Mouse (Mus musculus) embryonic facial prominence, embryonic 15.5 days (tissue): Measurements from ENCODE around the gene Kcna2. TPM values are rescaled to one million over a fixed set of nuclear protein-coding genes. Genes with fewer than 3 reads are reported as not detected.
A peak's percentile ranks its signal among the peaks of the same experiment; 100 is the strongest.

Experiments used
- ATAC-seq: fragments of 200-750 bp; cut with Nextera tagmentation; 2 replicates; pipeline ENCODE4 v1.8.0; 2017; ENCODE audit warnings: low read depth, moderate TSS enrichment; ENCODE audit not compliant: insufficient number of reproducible peaks, low FRiP score, low TSS enrichment
- H3K27ac ChIP-seq: fragments of 300-500 bp; sonication (generic); replicated peaks from 2 replicates; pipeline ENCODE4 v1.5.1; 2015; ENCODE audit warnings: mild to moderate bottlenecking, inconsistent platforms
- H3K27me3 ChIP-seq: fragments of 300-500 bp; sonication (generic); 2 replicates; pipeline ENCODE4 v1.6.1; 2015; ENCODE audit warnings: inconsistent platforms
- H3K36me3 ChIP-seq: fragments of 300-500 bp; sonication (generic); 2 replicates; pipeline ENCODE4 v1.6.1; 2015; ENCODE audit warnings: mild to moderate bottlenecking, inconsistent platforms
- H3K4me1 ChIP-seq: fragments of 300-500 bp; sonication (generic); 2 replicates; pipeline ENCODE4 v1.6.1; 2015; ENCODE audit warnings: inconsistent platforms
- H3K4me2 ChIP-seq: fragments of 300-500 bp; sonication (generic); replicated peaks from 2 replicates; pipeline ENCODE4 v1.6.1; 2015; ENCODE audit warnings: mild to moderate bottlenecking, inconsistent platforms
- H3K4me3 ChIP-seq: fragments of 300-500 bp; sonication (generic); replicated peaks from 2 replicates; pipeline ENCODE4 v1.5.1; 2015; ENCODE audit warnings: mild to moderate bottlenecking, inconsistent platforms
- H3K9ac ChIP-seq: fragments of 300-500 bp; sonication (generic); 2 replicates; pipeline ENCODE4 v1.6.1; 2015; ENCODE audit warnings: inconsistent platforms
- H3K9me3 ChIP-seq: fragments of 300-500 bp; sonication (generic); replicated peaks from 2 replicates; pipeline ENCODE4 v1.6.1; 2016; ENCODE audit warnings: inconsistent platforms
- WGBS: fragments of 180-500 bp; shearing (Covaris S2); methylation state at CpG from one replicate; pipeline ENCODE4 v1.1.7; 2015; 5-methylcytosine and 5-hydroxymethylcytosine counted together
- polyA plus RNA-seq: library from polyadenylated mRNA; unstranded; fragments of >200 nt; fragmentation: Nextera tagmentation; extraction: Ambion mirVana; gene quantifications from 2 replicates; pipeline ENCODE4 v1.2.1, GENCODE M21; 2015

Kcna2 gene
- polyA plus RNA-seq, 1 experiment from 2014 or later, result 0.35 TPM

DNA sequence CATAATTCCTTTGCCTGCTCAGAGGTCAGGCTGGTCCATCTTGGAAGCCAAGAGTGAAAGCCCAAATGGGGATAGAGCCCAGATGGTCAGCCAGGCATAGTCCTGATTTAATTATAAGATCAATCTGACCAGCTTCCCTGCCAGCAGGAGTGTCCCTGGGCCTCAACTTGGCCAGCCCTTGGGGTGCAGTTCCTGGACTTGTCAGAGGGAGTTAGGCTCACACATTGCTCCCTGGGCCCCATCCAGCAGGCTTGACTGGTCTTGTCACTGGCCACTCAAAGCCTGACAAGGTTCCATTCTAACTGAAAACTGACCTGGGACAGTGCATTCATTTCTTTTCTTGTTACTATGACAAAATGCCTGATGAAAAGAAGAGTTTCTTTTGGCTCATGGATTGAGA is 21.4 kb downstream of the Kcna2 start:
- H3K4me3 ChIP-seq, result no peak overlapping the region
- no peak overlapping the region for H3K9ac ChIP-seq
- no peak for ATAC-seq
- no peak overlapping the region for H3K4me2 ChIP-seq
- no peaks in the 10 kb centered on the region for H3K27me3 ChIP-seq
- no peaks in the 10 kb centered on the region for H3K9me3 ChIP-seq
- H3K4me1 ChIP-seq, result no peaks in the 10 kb centered on the region
- H3K36me3 ChIP-seq, result no peaks in the 10 kb centered on the region
- no peak overlapping the region for H3K27ac ChIP-seq

DNA sequence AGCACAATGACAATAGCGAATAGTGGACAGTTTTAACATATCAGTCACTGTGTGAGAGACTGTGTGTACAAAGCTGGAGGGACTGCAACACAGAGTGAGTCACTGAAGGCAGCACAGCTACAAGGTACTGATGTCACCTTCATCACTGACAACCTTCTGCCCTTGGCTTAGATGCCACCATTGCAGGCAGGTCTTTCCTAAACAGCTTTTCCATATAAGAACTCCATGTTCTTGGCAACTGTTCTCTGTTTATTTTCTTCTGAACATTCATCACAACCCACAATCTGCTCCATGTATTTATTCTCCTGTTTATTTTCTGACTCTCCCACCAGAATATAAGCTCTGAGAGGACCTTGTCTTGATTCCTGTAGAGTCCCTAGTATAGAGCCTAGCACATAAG is 26.7 kb downstream of the Kcna2 start:
- H3K4me1 ChIP-seq, result 0 out of 2 replicates have a peak, but pooled peaks cover 5% of the 10 kb centered on the region
- WGBS, result 79% methylated on average over 1 of the region's 1 CpGs
- no peak overlapping the region for H3K9ac ChIP-seq
- no peak for ATAC-seq
- no peak overlapping the region for H3K4me2 ChIP-seq
- no peak overlapping the region for H3K27ac ChIP-seq
- no peaks in the 10 kb centered on the region for H3K36me3 ChIP-seq
- H3K4me3 ChIP-seq, result no peak overlapping the region
- H3K27me3 ChIP-seq, result no peaks in the 10 kb centered on the region
- H3K9me3 ChIP-seq, result no peaks in the 10 kb centered on the region

DNA sequence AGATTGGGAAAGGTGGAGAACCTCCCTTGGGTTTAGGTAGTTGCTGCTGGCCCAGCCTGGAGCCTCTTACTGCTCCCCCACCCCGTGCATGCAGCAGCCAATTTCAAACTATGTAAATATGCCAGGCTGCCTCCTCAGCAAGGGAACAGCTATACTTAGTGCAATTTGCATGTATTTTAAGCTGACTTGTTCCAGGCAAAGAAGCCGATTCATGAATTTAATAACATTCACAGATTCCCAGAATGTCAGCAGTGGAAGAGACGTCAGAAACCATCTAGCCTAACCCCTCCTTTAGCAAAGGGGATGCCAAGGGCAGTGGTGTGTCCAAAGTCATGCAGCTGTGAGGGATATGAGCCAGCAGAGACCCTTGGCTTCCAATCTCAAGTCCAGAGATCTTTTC is 27.5 kb downstream of the Kcna2 start:
- no peaks in the 10 kb centered on the region for H3K9me3 ChIP-seq
- no peak overlapping the region for H3K4me2 ChIP-seq
- no peak; the same call in 1 of the 2 replicates for ATAC-seq
- 0 out of 2 replicates have a peak, but pooled peaks cover 5% of the 10 kb centered on the region for H3K4me1 ChIP-seq
- H3K9ac ChIP-seq, result no peak overlapping the region
- H3K27ac ChIP-seq, result 0 out of 2 replicates have a peak overlapping the region, but pooled peaks have one; percentile 11
- no peak overlapping the region for H3K4me3 ChIP-seq
- H3K27me3 ChIP-seq, result no peaks in the 10 kb centered on the region
- 37% methylated on average over 3 of the region's 3 CpGs for WGBS
- no peaks in the 10 kb centered on the region for H3K36me3 ChIP-seq

DNA sequence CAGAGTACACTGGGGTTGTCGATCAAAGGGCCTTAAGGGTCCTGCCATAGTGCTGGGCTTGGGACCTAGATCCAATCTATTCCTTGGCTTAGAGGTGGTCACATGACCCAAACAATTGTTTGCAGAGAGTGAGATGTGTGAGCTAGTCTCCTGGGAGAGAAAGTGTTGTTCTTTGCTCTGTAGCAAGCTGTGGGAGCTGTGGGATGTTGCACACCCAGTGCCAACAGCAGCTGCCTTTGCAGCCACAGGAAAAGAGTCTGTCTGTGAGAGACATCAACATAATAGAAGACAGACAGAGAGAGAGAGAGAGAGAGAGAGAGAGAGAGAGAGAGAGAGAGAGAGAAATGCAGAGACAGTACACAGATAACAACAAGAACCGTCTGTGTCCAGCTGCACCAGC is 28.3 kb downstream of the Kcna2 start:
- Histone ChIP-seq H3K27ac (no peak overlapping the region), H3K27me3 (no peaks in the 10 kb centered on the region), H3K4me2 (no peak overlapping the region), H3K9ac (no peak overlapping the region), H3K9me3 (no peaks in the 10 kb centered on the region), H3K4me3 (no peak overlapping the region), H3K4me1 (0 out of 2 replicates have a peak, but pooled peaks cover 5% of the 10 kb centered on the region), H3K36me3 (no peaks in the 10 kb centered on the region)
- no peak for ATAC-seq
- WGBS, result 40% methylated on average over 2 of the region's 2 CpGs

DNA sequence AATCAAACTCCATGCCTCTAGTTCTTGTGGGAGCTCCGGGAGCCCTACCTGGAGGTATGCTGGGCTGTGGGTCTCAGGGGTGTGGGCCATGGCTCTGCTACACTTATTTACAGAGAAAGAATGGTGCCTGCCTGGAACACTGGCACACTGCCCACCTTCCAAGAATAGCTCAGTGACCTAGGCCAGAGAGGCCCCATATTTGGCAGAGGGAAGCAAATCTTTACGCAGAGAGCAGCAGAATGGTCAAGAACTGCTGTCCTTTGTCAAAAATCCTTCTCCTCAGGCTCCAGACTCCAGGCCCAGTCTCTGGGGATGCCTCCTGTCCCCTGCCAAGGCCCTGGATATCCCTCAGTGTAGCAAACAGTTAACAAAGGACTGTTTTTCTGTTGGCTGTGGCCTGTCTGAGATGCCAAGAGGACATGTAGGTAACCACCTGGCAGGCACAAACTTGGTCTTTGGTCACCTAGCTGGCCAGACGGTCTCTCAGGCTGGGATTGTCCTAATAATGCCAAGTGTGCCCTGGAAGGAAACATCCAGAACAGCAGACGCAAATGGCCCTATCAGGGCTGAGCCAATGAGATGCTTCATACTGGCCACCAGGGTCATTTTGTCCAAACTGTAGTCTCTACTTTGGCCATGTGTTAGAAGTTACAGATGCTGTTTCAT is 29.8 kb downstream of the Kcna2 start:
- Histone ChIP-seq H3K4me1 (0 out of 2 replicates have a peak, but pooled peaks cover 5% of the 10 kb centered on the region), H3K36me3 (no peaks in the 10 kb centered on the region), H3K9ac (no peak overlapping the region), H3K4me2 (no peak overlapping the region), H3K27ac (no peak overlapping the region), H3K9me3 (no peaks in the 10 kb centered on the region), H3K27me3 (no peaks in the 10 kb centered on the region), H3K4me3 (no peak overlapping the region)
- 77% methylated on average over 4 of the region's 4 CpGs for WGBS
- no peak for ATAC-seq

DNA sequence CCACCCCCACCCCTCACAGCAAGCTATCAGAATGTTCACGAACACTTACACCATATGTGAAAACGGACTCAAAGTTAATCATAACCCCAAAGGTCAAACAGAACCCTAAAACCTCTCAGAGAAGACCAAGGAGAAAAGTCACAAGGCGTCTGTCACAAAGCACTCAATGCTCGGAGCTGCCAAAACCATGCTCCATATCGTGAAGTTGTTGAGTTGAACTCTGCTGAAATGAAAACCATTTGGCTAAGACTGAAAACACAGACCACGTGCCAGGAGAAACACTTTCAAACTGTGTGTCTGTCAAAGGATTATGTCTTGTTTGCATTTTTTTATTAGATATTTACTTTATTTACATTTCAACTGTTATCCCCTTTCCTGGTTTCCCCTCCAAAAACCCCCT is 30.9 kb downstream of the Kcna2 start:
- no peak overlapping the region for H3K27ac ChIP-seq
- WGBS, result 62% methylated on average over 6 of the region's 6 CpGs
- ATAC-seq, result no peak
- H3K27me3 ChIP-seq, result no peaks in the 10 kb centered on the region
- no peak overlapping the region for H3K4me2 ChIP-seq
- H3K9me3 ChIP-seq, result no peaks in the 10 kb centered on the region
- no peaks in the 10 kb centered on the region for H3K36me3 ChIP-seq
- no peak overlapping the region for H3K9ac ChIP-seq
- H3K4me3 ChIP-seq, result no peak overlapping the region
- H3K4me1 ChIP-seq, result 0 out of 2 replicates have a peak, but pooled peaks cover 5% of the 10 kb centered on the region

DNA sequence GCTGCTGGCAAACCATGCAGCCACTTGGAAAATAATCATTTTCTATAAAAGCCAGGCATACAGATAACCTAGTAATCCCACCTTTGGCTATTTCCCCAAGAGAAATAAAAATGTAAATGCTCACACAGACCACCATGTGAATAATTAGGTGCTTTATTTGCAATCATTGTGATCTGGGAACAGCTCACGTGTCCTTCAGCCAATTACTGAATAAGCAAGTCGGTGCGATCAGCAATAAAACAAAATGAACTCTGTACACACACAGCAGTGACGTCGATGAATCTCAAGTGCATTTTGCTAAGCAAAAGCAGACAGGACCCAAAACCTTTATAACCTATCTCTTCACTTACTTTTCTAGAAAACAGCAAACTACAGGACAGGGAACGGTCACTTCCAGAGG is 31.7 kb downstream of the Kcna2 start:
- Histone ChIP-seq H3K27ac (no peak overlapping the region), H3K4me2 (no peak overlapping the region), H3K9ac (no peak overlapping the region), H3K4me3 (no peak overlapping the region), H3K9me3 (no peaks in the 10 kb centered on the region), H3K36me3 (no peaks in the 10 kb centered on the region), H3K27me3 (no peaks in the 10 kb centered on the region), H3K4me1 (0 out of 2 replicates have a peak, but pooled peaks cover 5% of the 10 kb centered on the region)
- ATAC-seq, result no peak
- WGBS, result 86% methylated on average over 6 of the region's 6 CpGs

DNA sequence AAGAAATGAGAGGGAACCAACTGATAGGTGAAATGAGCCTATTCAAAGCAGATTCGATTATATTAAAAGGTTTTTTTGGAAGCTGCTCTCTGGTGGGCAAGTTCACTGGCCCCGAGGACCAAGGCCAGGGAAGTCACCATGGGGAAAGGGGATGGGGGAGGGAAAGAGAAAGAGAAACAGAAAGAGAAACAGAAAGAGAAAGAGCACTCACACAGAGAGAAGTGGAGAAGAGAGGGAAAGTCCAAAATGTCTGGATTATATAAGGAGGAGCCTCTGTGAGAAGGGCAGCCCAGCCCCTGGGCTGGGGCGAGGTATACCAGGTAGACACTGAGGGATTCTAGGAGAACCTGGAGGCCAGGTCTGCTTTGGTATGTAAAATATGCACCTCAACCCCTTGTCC is 33.5 kb downstream of the Kcna2 start:
- Histone ChIP-seq H3K4me2 (no peak overlapping the region), H3K27me3 (no peaks in the 10 kb centered on the region), H3K4me1 (0 out of 2 replicates have a peak, but pooled peaks cover 5% of the 10 kb centered on the region), H3K9ac (no peak overlapping the region), H3K36me3 (no peaks in the 10 kb centered on the region), H3K27ac (no peak overlapping the region), H3K4me3 (no peak overlapping the region), H3K9me3 (no peaks in the 10 kb centered on the region)
- WGBS, result 71% methylated on average over 3 of the region's 3 CpGs
- no peak for ATAC-seq

DNA sequence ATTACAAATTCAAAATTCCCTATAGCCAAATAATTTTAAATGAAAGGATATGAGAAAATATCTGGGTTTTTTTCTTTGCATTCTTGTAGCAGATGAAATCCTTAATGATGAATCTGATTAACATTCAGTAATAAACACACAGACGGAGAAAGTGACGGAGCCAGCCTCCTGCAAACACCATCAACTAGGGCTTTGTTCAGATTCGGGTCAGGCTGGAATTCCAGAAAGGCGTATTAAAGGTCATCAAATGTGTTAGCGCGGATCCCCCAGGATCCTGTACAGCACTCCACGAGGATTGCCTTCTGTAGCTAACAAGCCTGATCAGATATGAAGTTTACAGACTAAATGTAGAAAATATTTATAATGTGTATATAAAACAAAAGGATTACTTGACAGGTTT is 46.2 kb downstream of the Kcna2 start:
- H3K36me3 ChIP-seq, result no peaks in the 10 kb centered on the region
- no peaks in the 10 kb centered on the region for H3K27me3 ChIP-seq
- H3K27ac ChIP-seq, result no peak overlapping the region
- no peaks in the 10 kb centered on the region for H3K9me3 ChIP-seq
- no peak overlapping the region for H3K4me2 ChIP-seq
- 68% methylated on average over 7 of the region's 7 CpGs for WGBS
- no peaks in the 10 kb centered on the region for H3K4me1 ChIP-seq
- no peak for ATAC-seq
- H3K4me3 ChIP-seq, result no peak overlapping the region
- no peak overlapping the region for H3K9ac ChIP-seq

DNA sequence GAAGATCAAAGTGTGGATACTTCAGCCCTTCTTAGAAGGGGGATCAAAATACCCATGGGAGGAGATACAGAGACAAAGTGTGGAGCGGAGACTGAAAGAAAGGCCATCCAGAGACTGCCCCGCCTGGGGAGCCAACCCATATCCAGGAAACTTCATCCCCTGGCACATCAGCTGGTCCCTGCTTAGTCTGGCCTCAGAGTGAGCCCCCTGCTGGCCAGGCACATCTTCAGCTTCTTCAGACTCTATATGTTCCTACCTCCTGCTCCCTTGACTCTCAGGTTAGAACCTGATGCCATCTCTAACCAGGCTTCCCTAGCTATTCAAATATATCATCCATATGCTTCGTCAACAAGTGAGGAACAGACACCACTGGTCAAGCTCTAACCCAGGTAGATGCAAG is 48.1 kb downstream of the Kcna2 start:
- Histone ChIP-seq H3K27me3 (no peaks in the 10 kb centered on the region), H3K4me2 (no peak overlapping the region), H3K9ac (no peak overlapping the region), H3K9me3 (no peaks in the 10 kb centered on the region), H3K36me3 (no peaks in the 10 kb centered on the region), H3K4me1 (no peaks in the 10 kb centered on the region), H3K27ac (no peak overlapping the region), H3K4me3 (no peak overlapping the region)
- no peak for ATAC-seq
- 70% methylated on average over 3 of the region's 3 CpGs for WGBS

DNA sequence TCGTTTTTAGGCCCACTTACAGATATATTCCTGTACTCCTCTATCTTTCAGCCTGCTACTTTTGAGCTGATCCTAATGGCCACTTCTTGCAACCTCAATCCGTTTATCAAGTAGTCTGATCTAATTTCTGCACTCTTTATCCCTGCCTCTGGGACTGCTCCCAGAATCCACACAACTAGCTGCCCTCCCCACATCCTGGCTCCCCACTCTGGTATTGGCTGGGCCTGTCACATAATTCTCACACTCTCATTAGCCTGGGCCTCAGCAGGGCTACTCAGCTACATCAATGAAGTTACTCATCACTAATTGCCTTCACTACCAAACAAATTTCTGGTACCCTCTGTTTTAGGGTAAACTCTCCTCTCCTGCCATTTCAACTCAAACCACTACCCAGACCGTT is 49.5 kb downstream of the Kcna2 start:
- no peak for ATAC-seq
- no peaks in the 10 kb centered on the region for H3K4me1 ChIP-seq
- H3K36me3 ChIP-seq, result no peaks in the 10 kb centered on the region
- no peaks in the 10 kb centered on the region for H3K27me3 ChIP-seq
- 41% methylated on average over 3 of the region's 3 CpGs for WGBS
- no peak overlapping the region for H3K4me3 ChIP-seq
- no peak overlapping the region for H3K9ac ChIP-seq
- no peak overlapping the region for H3K27ac ChIP-seq
- no peak overlapping the region for H3K4me2 ChIP-seq
- no peaks in the 10 kb centered on the region for H3K9me3 ChIP-seq

DNA sequence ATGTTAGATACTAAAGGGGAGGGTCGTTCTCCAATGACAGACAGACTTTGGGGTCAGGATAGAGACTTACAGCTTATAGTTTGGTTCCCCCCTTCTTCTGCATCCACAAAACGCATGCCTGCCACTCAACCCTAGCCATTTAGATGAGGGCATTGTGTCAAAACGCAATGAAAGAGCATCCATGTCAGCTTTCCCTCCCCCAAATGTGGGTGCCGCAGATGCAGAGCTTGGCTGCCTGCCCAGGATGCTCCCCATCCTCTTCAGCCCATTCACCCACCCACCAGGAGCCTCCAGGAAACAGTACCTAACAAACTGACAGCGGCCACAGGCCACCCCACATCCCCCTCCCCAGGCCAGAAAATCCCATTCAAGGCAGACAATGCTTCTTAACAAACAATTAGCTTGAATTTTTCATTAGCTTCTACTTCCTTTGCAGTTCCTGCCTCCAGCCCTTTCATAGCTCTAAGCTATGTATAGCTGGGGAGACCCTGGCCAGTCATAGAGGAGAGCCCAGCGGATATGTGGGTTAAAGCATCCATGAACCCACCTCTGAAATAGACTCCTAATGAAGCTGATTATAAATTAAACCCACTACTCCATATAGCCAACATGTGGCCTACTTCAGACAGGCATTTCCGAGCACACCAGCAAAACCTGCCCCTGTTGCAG is 50.1 kb downstream of the Kcna2 start:
- Histone ChIP-seq H3K27ac (no peak overlapping the region), H3K9me3 (no peaks in the 10 kb centered on the region), H3K4me3 (no peak overlapping the region), H3K4me2 (no peak overlapping the region), H3K9ac (no peak overlapping the region), H3K36me3 (no peaks in the 10 kb centered on the region), H3K4me1 (no peaks in the 10 kb centered on the region), H3K27me3 (no peaks in the 10 kb centered on the region)
- no peak for ATAC-seq
- 46% methylated on average over 7 of the region's 7 CpGs for WGBS
